In the genomic region with DNA sequence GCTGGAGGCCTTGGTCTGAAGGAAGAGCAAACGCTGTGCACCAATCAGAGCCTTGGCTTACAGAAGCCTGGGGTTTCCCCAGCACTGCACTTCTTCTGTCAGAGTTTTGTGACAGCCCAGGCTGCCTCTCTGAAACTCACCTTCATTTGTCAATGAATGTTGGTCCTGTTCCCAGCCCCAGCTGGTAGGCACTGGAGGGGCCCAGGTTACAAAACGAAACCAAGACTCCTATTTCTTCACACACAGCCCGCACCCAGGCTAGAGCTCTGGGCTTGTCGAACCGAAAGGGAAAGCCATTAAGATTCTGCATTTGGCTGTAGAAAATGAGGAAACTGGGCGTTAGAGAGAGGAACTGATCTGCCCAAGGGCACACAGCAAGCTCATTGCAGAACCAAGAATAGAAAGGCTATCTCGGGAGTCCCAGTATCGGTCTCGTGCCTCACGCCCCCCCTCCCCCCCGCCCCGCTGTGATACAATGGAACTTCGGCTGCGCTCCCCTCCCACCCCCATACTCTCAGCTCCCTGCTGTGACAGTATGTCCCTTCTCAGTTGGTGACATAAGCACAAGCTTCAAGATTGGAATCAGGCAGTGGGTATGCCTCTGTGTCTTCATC, we compare ENCODE assay signal across 8 mouse cellular contexts.
DNase-seq lines count a peak whose midpoint lies in the region; ATAC-seq and TF ChIP-seq lines count a peak whose summit lies in the region.

No protein-coding gene starts in this region.

- no peaks in the 10 kb centered on the region for H3K36me3 ChIP-seq in embryonic facial prominence, embryonic 14.5 days (ENCODE audit: control insufficient read depth, insufficient read depth, low read length)
- no peaks in the 10 kb centered on the region for H3K36me3 ChIP-seq in heart, embryonic 12.5 days
- H3K36me3 ChIP-seq in kidney, embryonic 14.5 days (ENCODE audit: control insufficient read depth, insufficient read depth, low read length): no peaks in the 10 kb centered on the region
- H3K36me3 ChIP-seq in liver, embryonic 13.5 days: no peaks in the 10 kb centered on the region
- H3K36me3 ChIP-seq in myocyte (ENCODE audit: control insufficient read depth, insufficient read depth): no peaks in the 10 kb centered on the region

- H3K79me2 ChIP-seq in myocyte (ENCODE audit: control insufficient read depth, insufficient read depth): no peaks in the 10 kb centered on the region

- no peak overlapping the region for H3ac ChIP-seq in myocyte (ENCODE audit: control insufficient read depth, insufficient read length)

- peak overlapping the region; percentile 39 for H3K9ac ChIP-seq in embryonic facial prominence, embryonic 14.5 days (ENCODE audit: low read depth, low read length)
- H3K9ac ChIP-seq in heart, embryonic 12.5 days: peak overlapping the region; percentile 44
- 0 out of 2 replicates have a peak overlapping the region, but pooled peaks have one; percentile 28 for H3K9ac ChIP-seq in kidney, embryonic 14.5 days (ENCODE audit: low read depth, low read length)
- peak overlapping the region; percentile 59 for H3K9ac ChIP-seq in liver, embryonic 13.5 days

- 9% methylated on average over 14 of the region's 14 CpGs for WGBS in embryonic facial prominence, embryonic 14.5 days
- WGBS in heart, embryonic 12.5 days: 6% methylated on average over 14 of the region's 14 CpGs
- 21% methylated on average over 14 of the region's 14 CpGs for WGBS in kidney, embryonic 14.5 days
- 2% methylated on average over 14 of the region's 14 CpGs for WGBS in liver, embryonic 13.5 days (ENCODE audit: insufficient replicate concordance)

- no peak for TF ChIP-seq POLR2A in myocyte (IDR thresholded peaks at IDR 0.05; ENCODE audit: insufficient read length, low read depth)

- H3K27me3 ChIP-seq in embryonic facial prominence, embryonic 14.5 days (replicated peaks; ENCODE audit: control insufficient read depth, insufficient read depth, low read length): no peaks in the 10 kb centered on the region
- H3K27me3 ChIP-seq in heart, embryonic 12.5 days (replicated peaks): no peaks in the 10 kb centered on the region
- peaks cover 4% of the 10 kb centered on the region; the same call in 1 of the 2 replicates for H3K27me3 ChIP-seq in kidney, embryonic 14.5 days (ENCODE audit: control insufficient read depth, insufficient read depth, low read length)
- H3K27me3 ChIP-seq in liver, embryonic 13.5 days: no peaks in the 10 kb centered on the region
- no peaks in the 10 kb centered on the region for H3K27me3 ChIP-seq in myocyte (ENCODE audit: control insufficient read depth, insufficient read depth, insufficient read length)

- DNase-seq in CD4-positive, CD25-positive, alpha-beta regulatory T cell, adult 2 months (ENCODE audit: low read depth, low spot score): peak; percentile 55
- peak; percentile 61 for DNase-seq in embryonic facial prominence, embryonic 14.5 days (ENCODE audit: low spot score)
- no peak for DNase-seq in liver, embryonic 13.5 days
- DNase-seq in thymus, postnatal 4 days: peak; percentile 41

- H3K4me2 ChIP-seq in embryonic facial prominence, embryonic 14.5 days (ENCODE audit: low read depth, low read length): peak overlapping the region; percentile 57
- H3K4me2 ChIP-seq in heart, embryonic 12.5 days: peak overlapping the region; percentile 64
- peak overlapping the region; percentile 39 for H3K4me2 ChIP-seq in kidney, embryonic 14.5 days (replicated peaks; ENCODE audit: low read depth, low read length)
- H3K4me2 ChIP-seq in liver, embryonic 13.5 days: peak overlapping the region; percentile 67
- H3K4me2 ChIP-seq in myocyte (ENCODE audit: low read depth): peak overlapping the region; percentile 83

- H3K4me3 ChIP-seq in embryonic facial prominence, embryonic 14.5 days (ENCODE audit: low read depth, low read length): peak overlapping the region; percentile 30
- peak overlapping the region; percentile 43 for H3K4me3 ChIP-seq in heart, embryonic 12.5 days
- H3K4me3 ChIP-seq in kidney, embryonic 14.5 days (ENCODE audit: low read length): peak overlapping the region; percentile 20
- peak overlapping the region; percentile 52 for H3K4me3 ChIP-seq in liver, embryonic 13.5 days (replicated peaks)
- H3K4me3 ChIP-seq in myocyte: peak overlapping the region; percentile 31

- ATAC-seq in activated CD4-positive, CD25-positive, alpha-beta regulatory T cell, adult 4 months: peak; percentile 80
- ATAC-seq in embryonic facial prominence, embryonic 14.5 days (ENCODE audit: low read depth): peak; percentile 58; the same call in 1 of the 2 replicates
- ATAC-seq in heart, embryonic 12.5 days (ENCODE audit: insufficient number of reproducible peaks, low FRiP score): peak; percentile 76; the same call in 1 of the 2 replicates
- no peak for ATAC-seq in kidney, embryonic 14.5 days (ENCODE audit: low FRiP score, low TSS enrichment)
- ATAC-seq in liver, embryonic 13.5 days (ENCODE audit: low read depth): peak; percentile 63

- H3K4me1 ChIP-seq in embryonic facial prominence, embryonic 14.5 days (ENCODE audit: control insufficient read depth, insufficient read depth, low read length): peaks cover 9% of the 10 kb centered on the region; the same call in 1 of the 2 replicates
- H3K4me1 ChIP-seq in heart, embryonic 12.5 days (replicated peaks): peaks cover 16% of the 10 kb centered on the region
- H3K4me1 ChIP-seq in kidney, embryonic 14.5 days (ENCODE audit: control insufficient read depth, insufficient read depth, low read length): peaks cover 9% of the 10 kb centered on the region; the same call in 1 of the 2 replicates
- H3K4me1 ChIP-seq in liver, embryonic 13.5 days (replicated peaks): peaks cover 17% of the 10 kb centered on the region

- H3K9me3 ChIP-seq in embryonic facial prominence, embryonic 14.5 days (ENCODE audit: control insufficient read depth, low read length): no peaks in the 10 kb centered on the region
- no peaks in the 10 kb centered on the region for H3K9me3 ChIP-seq in heart, embryonic 12.5 days (replicated peaks)
- H3K9me3 ChIP-seq in kidney, embryonic 14.5 days (ENCODE audit: control insufficient read depth, low read length): peaks cover 3% of the 10 kb centered on the region; the same call in 1 of the 2 replicates
- H3K9me3 ChIP-seq in liver, embryonic 13.5 days (replicated peaks): no peaks in the 10 kb centered on the region

- peak overlapping the region; percentile 49 for H3K27ac ChIP-seq in embryonic facial prominence, embryonic 14.5 days (replicated peaks; ENCODE audit: low read depth, low read length)
- H3K27ac ChIP-seq in heart, embryonic 12.5 days (ENCODE audit: poor library complexity, severe bottlenecking): peak overlapping the region; percentile 90
- no peak overlapping the region for H3K27ac ChIP-seq in kidney, embryonic 14.5 days (ENCODE audit: low read depth, low read length)
- H3K27ac ChIP-seq in liver, embryonic 13.5 days: peak overlapping the region; percentile 39; the same call in 1 of the 2 replicates

TF ChIP-seq in myocyte, 11 proteins besides CTCF, POLR2A, EP300 and RAD21:
- no peak for TF ChIP-seq TCF12 (IDR thresholded peaks at IDR 0.05; ENCODE audit: insufficient read depth, poor library complexity, severe bottlenecking)
- TF ChIP-seq MAX (IDR thresholded peaks at IDR 0.05; ENCODE audit: low read depth): no peak
- no peak for TF ChIP-seq REST (IDR thresholded peaks at IDR 0.05; ENCODE audit: insufficient read depth, insufficient read length)
- TF ChIP-seq E2F4 (IDR thresholded peaks at IDR 0.05; ENCODE audit: insufficient read depth): no peak
- TF ChIP-seq TCF3 (IDR thresholded peaks at IDR 0.05; ENCODE audit: insufficient read length, low read depth): no peak
- no peak for TF ChIP-seq MYOD1 (IDR thresholded peaks at IDR 0.05; ENCODE audit: control insufficient read depth in 1 of 3, insufficient read length in 2 of 3, low read depth in 2 of 3)
- no peak for TF ChIP-seq SRF (IDR thresholded peaks at IDR 0.05; ENCODE audit: control insufficient read depth, insufficient read length, low read depth)
- no peak for TF ChIP-seq USF1 (IDR thresholded peaks at IDR 0.05; ENCODE audit: low read depth)
- no peak for TF ChIP-seq POLR2AphosphoS2 (IDR thresholded peaks at IDR 0.05; ENCODE audit: insufficient read length, low read depth)
- TF ChIP-seq MYOG (IDR thresholded peaks at IDR 0.05; ENCODE audit: control insufficient read depth in 1 of 3, insufficient read depth in 1 of 3, insufficient read length in 2 of 3, low read depth in 2 of 3): no peak
- TF ChIP-seq CEBPB (IDR thresholded peaks at IDR 0.05; ENCODE audit: insufficient read depth, poor library complexity, severe bottlenecking): no peak
